16 mouse cellular contexts compared by ENCODE assay signal in the genomic region with DNA sequence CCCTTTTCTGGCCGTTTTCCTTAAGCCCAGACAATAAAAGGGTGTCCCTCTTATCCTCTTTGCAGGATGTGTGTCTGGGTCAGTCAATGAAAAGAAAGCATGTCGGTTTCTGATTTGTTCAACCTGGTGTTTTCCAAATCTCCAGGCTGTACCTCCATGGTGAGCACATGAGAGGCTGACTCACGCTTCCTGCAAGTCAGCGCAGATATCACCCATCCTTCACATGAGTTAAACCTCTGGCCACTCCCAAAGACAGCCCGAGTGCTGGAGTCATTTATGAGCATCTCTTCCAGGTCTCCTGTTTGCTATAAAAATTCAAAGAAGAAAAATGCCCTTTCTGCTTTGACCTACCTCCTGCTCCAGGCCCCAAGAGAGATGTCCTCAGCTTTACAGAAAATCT. TPM values are rescaled to one million over a fixed set of nuclear protein-coding genes. Genes with fewer than 3 reads are reported as not detected.
DNase-seq lines count a peak whose midpoint lies in the region; ATAC-seq and TF ChIP-seq lines count a peak whose summit lies in the region.
"Had no signal": no experiment of that assay in that cellular context is flagged by ENCODE, and none has a peak within 500 bp of the region (broad histone marks: within the 10 kb centered on the region; RNA-seq: fewer than 3 reads in every experiment).

No protein-coding gene starts in this region.

- no peak for TF ChIP-seq CTCF in intestine, postnatal 0 days (IDR thresholded peaks at IDR 0.05; ENCODE audit: low read depth)

- peak overlapping the region; percentile 54; the same call in 1 of the 2 replicates for H3K27ac ChIP-seq in intestine, embryonic 14.5 days (ENCODE audit: low read depth)
- no peak overlapping the region for H3K27ac ChIP-seq in intestine, postnatal 0 days (ENCODE audit: low read depth, low read length)
- H3K27ac ChIP-seq in stomach, embryonic 15.5 days: peak overlapping the region; percentile 44; the same call in 1 of the 2 replicates
- H3K27ac ChIP-seq: hindbrain, embryonic 14.5 days; layer of hippocampus, adult 2 months; limb, embryonic 15.5 days; macrophage; neural tube, embryonic 12.5 days had no signal

- H3K4me2 ChIP-seq in intestine, embryonic 14.5 days (ENCODE audit: low read length): no peak overlapping the region
- no peak overlapping the region for H3K4me2 ChIP-seq in intestine, postnatal 0 days (replicated peaks; ENCODE audit: low read depth)
- H3K4me2 ChIP-seq in stomach, embryonic 15.5 days: no peak overlapping the region
- H3K4me2 ChIP-seq: hindbrain, embryonic 14.5 days; limb, embryonic 15.5 days; neural tube, embryonic 12.5 days had no signal

- peaks cover 11% of the 10 kb centered on the region for H3K4me1 ChIP-seq in intestine, embryonic 14.5 days (replicated peaks; ENCODE audit: control insufficient read depth, insufficient read depth, low read length)
- 0 out of 2 replicates have a peak, but pooled peaks cover 2% of the 10 kb centered on the region for H3K4me1 ChIP-seq in intestine, postnatal 0 days (replicated peaks; ENCODE audit: control insufficient read depth, insufficient read depth, low read length)
- H3K4me1 ChIP-seq in stomach, embryonic 15.5 days: no peaks in the 10 kb centered on the region
- H3K4me1 ChIP-seq: limb, embryonic 15.5 days had no signal

- no peaks in the 10 kb centered on the region for H3K27me3 ChIP-seq in intestine, embryonic 14.5 days (replicated peaks; ENCODE audit: control insufficient read depth, insufficient read depth, low read length)
- H3K27me3 ChIP-seq in intestine, postnatal 0 days (replicated peaks; ENCODE audit: control insufficient read depth, insufficient read depth, low read length): no peaks in the 10 kb centered on the region
- H3K27me3 ChIP-seq in stomach, embryonic 15.5 days (replicated peaks): no peaks in the 10 kb centered on the region
- H3K27me3 ChIP-seq: limb, embryonic 15.5 days; neural tube, embryonic 12.5 days had no signal

- H3K9ac ChIP-seq in intestine, embryonic 14.5 days (ENCODE audit: low read length): no peak overlapping the region
- no peak overlapping the region for H3K9ac ChIP-seq in intestine, postnatal 0 days (ENCODE audit: low read depth, low read length)
- H3K9ac ChIP-seq in stomach, embryonic 15.5 days: no peak overlapping the region
- H3K9ac ChIP-seq: hindbrain, embryonic 14.5 days; limb, embryonic 15.5 days; neural tube, embryonic 12.5 days had no signal

- no peak for DNase-seq in intestine, embryonic 14.5 days (ENCODE audit: low spot score)
- DNase-seq in MN1 (ENCODE audit: low spot score) (peak; percentile 13), liver (peak; percentile 82)
- no peak for DNase-seq in kidney, postnatal 14 days
- no peak for DNase-seq in adrenal gland, postnatal 25 days
- DNase-seq: cerebellum, adult 8-10 months; embryo, embryonic 11 days; retina, postnatal 1 day had no signal

- ATAC-seq in intestine, embryonic 14.5 days (replicated peaks; ENCODE audit: low FRiP score, low TSS enrichment, low read depth): no peak
- ATAC-seq in intestine, postnatal 0 days: no peak
- ATAC-seq in stomach, embryonic 15.5 days (ENCODE audit: insufficient read depth, low FRiP score, low read depth): no peak; the same call in 1 of the 2 replicates
- ATAC-seq: activated CD4-positive, CD25-positive, alpha-beta regulatory T cell, adult 4 months had no signal

- H3K9me3 ChIP-seq in intestine, embryonic 14.5 days (ENCODE audit: control insufficient read depth, low read length): no peaks in the 10 kb centered on the region
- no peaks in the 10 kb centered on the region for H3K9me3 ChIP-seq in intestine, postnatal 0 days (ENCODE audit: control insufficient read depth)
- H3K9me3 ChIP-seq in stomach, embryonic 15.5 days: no peaks in the 10 kb centered on the region
- H3K9me3 ChIP-seq: neural tube, embryonic 12.5 days had no signal

- no peak overlapping the region for H3K4me3 ChIP-seq in intestine, embryonic 14.5 days (ENCODE audit: low read depth, low read length)
- no peak overlapping the region for H3K4me3 ChIP-seq in intestine, postnatal 0 days (ENCODE audit: low read depth, low read length)
- H3K4me3 ChIP-seq in stomach, embryonic 15.5 days (replicated peaks): no peak overlapping the region
- H3K4me3 ChIP-seq: layer of hippocampus, adult 2 months; limb, embryonic 15.5 days; neural tube, embryonic 12.5 days had no signal

- 42% methylated on average over 5 of the region's 5 CpGs for WGBS in intestine, embryonic 14.5 days
- WGBS in intestine, postnatal 0 days: 49% methylated on average over 5 of the region's 5 CpGs
- WGBS in stomach, embryonic 15.5 days: 47% methylated on average over 5 of the region's 5 CpGs

- H3K36me3 ChIP-seq in intestine, embryonic 14.5 days (ENCODE audit: control insufficient read depth, insufficient read depth, low read length): no peaks in the 10 kb centered on the region
- H3K36me3 ChIP-seq in intestine, postnatal 0 days (ENCODE audit: control insufficient read depth, insufficient read depth): no peaks in the 10 kb centered on the region
- no peaks in the 10 kb centered on the region for H3K36me3 ChIP-seq in stomach, embryonic 15.5 days
- H3K36me3 ChIP-seq: limb, embryonic 15.5 days; neural tube, embryonic 12.5 days had no signal

RNA-seq across cellular contexts. Expression of gene Dennd4a, which starts 5.3 kb away (rescaled TPM):
- polyA plus RNA-seq in intestine, embryonic 14.5 days (2014; fragmentation: Nextera tagmentation; extraction: Ambion mirVana): 6.4 and 7.8 TPM in 2 replicates
- polyA plus RNA-seq in intestine, postnatal 0 days (2015; fragmentation: Nextera tagmentation; extraction: Ambion mirVana): 2.8 and 3.1 TPM in 2 replicates
- 8.0 and 9.5 TPM in 2 replicates for polyA plus RNA-seq in stomach, embryonic 15.5 days (2015; fragmentation: Nextera tagmentation; extraction: Ambion mirVana)
- 21.5 and 26.7 TPM in 2 replicates for total RNA-seq in adrenal gland, postnatal 25 days (2021)

Comparison
In these comparisons a context has a peak if more than half of its experiments do, and no peak if none do; other contexts are left out.
1. DNase-seq: peak in MN1 (single experiment) and liver (single experiment); none in intestine, embryonic 14.5 days (single experiment), kidney, postnatal 14 days (single experiment) and adrenal gland, postnatal 25 days (single experiment).